Mouse (Mus musculus) C2C12 (cell line): ENCODE measurements around the gene Tbc1d30.

Experiments used
- CEBPB ChIP-seq: IDR thresholded peaks from one replicate; pipeline ENCODE4 v1.6.1; 2011; ENCODE audit warnings: low read depth, mild to moderate bottlenecking, control low read depth, moderate library complexity
- CTCF ChIP-seq: IDR thresholded peaks from one replicate; pipeline ENCODE4 v1.5.1; 2011; ENCODE audit not compliant: control insufficient read depth, insufficient read depth, insufficient read length
- MAX ChIP-seq: IDR thresholded peaks from one replicate; pipeline ENCODE4 v1.6.1; 2011; ENCODE audit warnings: mild to moderate bottlenecking, control low read depth
- MYOD1 ChIP-seq: IDR thresholded peaks from one replicate; pipeline ENCODE4 v1.6.1; 2011; ENCODE audit warnings: low read depth; ENCODE audit not compliant: control insufficient read depth, insufficient read length
- MYOG ChIP-seq: IDR thresholded peaks from one replicate; pipeline ENCODE4 v1.6.1; 2011; ENCODE audit not compliant: control insufficient read depth, insufficient read length; ENCODE audit errors: extremely low read depth
- USF1 ChIP-seq: IDR thresholded peaks from one replicate; pipeline ENCODE4 v1.6.1; 2011; ENCODE audit warnings: low read depth, mild to moderate bottlenecking, control low read depth, moderate library complexity

DNA sequence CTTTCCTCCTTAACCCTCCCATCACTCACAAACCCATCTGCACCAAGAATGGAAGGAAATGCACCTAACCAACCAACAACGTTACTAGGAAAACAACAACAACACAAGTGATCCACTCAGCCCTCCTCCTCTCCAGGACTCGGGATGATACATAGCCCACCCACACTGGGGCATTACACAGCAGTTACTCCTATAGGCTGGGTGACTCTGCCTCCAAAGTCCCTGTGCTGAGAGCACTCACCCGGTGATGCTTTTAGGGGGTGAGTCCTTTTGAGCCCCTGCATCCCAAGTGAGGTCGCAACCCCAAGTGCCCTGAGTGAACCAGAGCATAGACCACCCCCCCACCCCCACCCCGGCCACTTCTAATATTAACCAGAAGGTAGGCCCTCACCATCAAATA lies 123.7 kb downstream of the Tbc1d30 start:
- TF ChIP-seq MAX, result no peak
- TF ChIP-seq USF1, result no peak
- no peak for TF ChIP-seq CTCF
- no peak for TF ChIP-seq MYOD1
- TF ChIP-seq CEBPB, result no peak
- TF ChIP-seq MYOG, result no peak
